Mouse (Mus musculus): ENCODE results near the gene Mfrp. TPM values are rescaled to one million over a fixed set of nuclear protein-coding genes. Genes with fewer than 3 reads are reported as not detected.

The Mfrp gene
- polyA plus RNA-seq, 1 experiment from 2014 or later: 0.07 TPM

DNA sequence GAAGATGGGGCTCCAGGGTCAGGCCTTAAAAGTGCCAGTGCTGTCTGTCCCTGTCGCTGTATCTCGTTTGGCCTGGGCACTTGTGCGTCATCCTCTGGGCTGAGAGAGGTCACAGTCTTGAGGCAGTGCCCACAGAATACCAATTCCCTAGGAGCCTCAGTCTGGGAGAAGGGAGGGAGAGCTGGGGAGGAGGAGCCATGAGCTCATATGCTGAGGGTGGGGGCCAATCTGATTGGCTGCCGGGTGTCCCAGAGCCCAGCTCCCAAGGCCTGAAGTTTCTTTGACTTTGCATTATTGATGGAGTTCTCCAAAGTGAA, 29.0 kb upstream of the Mfrp start:
- peaks cover 92% of the 10 kb centered on the region for H3K4me1 ChIP-seq
- H3K9me3 ChIP-seq (replicated peaks): no peaks in the 10 kb centered on the region
- peak; percentile 53 for DNase-seq (ENCODE audit: low spot score)
- WGBS: 35% methylated on average over 4 of the region's 4 CpGs
- H3K27ac ChIP-seq (replicated peaks): peak overlapping the region; percentile 87
- peak overlapping the region; percentile 41 for H3K4me3 ChIP-seq
- peaks cover 58% of the 10 kb centered on the region for H3K27me3 ChIP-seq (ENCODE audit: low read depth, poor library complexity, severe bottlenecking)
- H3K36me3 ChIP-seq: 0 out of 2 replicates have a peak, but pooled peaks cover 3% of the 10 kb centered on the region

- H3K4me1 ChIP-seq: peaks cover 89% of the 10 kb centered on the region
- peak overlapping the region; percentile 41 for H3K4me3 ChIP-seq
- 0 out of 2 replicates have a peak, but pooled peaks cover 3% of the 10 kb centered on the region for H3K36me3 ChIP-seq
- peak overlapping the region; percentile 87 for H3K27ac ChIP-seq (replicated peaks)
- peaks cover 58% of the 10 kb centered on the region for H3K27me3 ChIP-seq (ENCODE audit: low read depth, poor library complexity, severe bottlenecking)
- DNase-seq (ENCODE audit: low spot score): no peak
- 56% methylated on average over 5 of the region's 5 CpGs for WGBS
- H3K9me3 ChIP-seq (replicated peaks): no peaks in the 10 kb centered on the region
These were observed 28.4 kb upstream of the Mfrp start for GRCm38 (mm10) chr9:44073115-44073514.

- no peaks in the 10 kb centered on the region for H3K9me3 ChIP-seq (replicated peaks)
- no peak overlapping the region for H3K4me3 ChIP-seq
- no peak overlapping the region; the same call in 1 of the 2 replicates for H3K27ac ChIP-seq (replicated peaks)
- WGBS: 58% methylated on average over 9 of the region's 9 CpGs
- 0 out of 2 replicates have a peak, but pooled peaks cover 3% of the 10 kb centered on the region for H3K36me3 ChIP-seq
- DNase-seq (ENCODE audit: low spot score): no peak
- peaks cover 94% of the 10 kb centered on the region for H3K4me1 ChIP-seq
- H3K27me3 ChIP-seq (ENCODE audit: low read depth, poor library complexity, severe bottlenecking): peaks cover 62% of the 10 kb centered on the region
These were observed 26.9 kb upstream of the Mfrp start for GRCm38 (mm10) chr9:44074395-44075275.

DNA sequence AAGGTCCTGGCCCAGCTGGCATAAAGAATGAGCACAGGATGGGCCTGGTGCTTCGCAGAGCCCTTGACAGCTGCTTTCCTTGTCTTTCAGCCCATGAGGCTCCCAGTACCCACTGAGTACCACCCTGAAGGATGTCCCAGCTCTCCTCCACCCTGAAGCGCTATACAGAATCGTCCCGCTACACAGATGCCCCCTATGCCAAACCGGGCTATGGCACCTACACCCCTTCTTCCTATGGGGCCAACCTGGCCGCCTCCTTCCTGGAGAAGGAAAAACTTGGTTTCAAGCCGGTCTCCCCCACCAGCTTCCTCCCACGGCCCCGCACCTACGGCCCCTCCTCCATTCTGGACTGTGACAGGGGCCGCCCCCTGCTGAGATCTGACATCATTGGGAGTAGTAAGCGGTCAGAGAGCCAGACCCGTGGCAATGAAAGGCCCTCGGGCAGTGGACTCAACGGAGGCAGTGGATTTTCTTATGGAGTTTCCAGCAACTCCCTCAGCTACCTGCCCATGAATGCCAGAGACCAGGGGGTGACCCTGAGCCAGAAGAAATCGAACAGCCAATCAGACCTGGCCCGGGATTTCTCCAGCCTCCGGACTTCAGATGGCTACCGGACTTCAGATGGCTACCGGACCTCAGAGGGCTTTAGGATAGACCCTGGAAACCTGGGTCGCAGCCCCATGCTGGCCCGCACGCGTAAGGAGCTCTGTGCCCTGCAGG, 26.1 kb upstream of the Mfrp start:
- Histone ChIP-seq H3K36me3 (0 out of 2 replicates have a peak, but pooled peaks cover 3% of the 10 kb centered on the region), H3K9me3 (replicated peaks) (no peaks in the 10 kb centered on the region), H3K27ac (replicated peaks) (0 out of 2 replicates have a peak overlapping the region, but pooled peaks have one; percentile 52), H3K27me3 (ENCODE audit: low read depth, poor library complexity, severe bottlenecking) (peaks cover 64% of the 10 kb centered on the region), H3K4me1 (peaks cover 93% of the 10 kb centered on the region), H3K4me3 (no peak overlapping the region)
- no peak for DNase-seq (ENCODE audit: low spot score)
- 75% methylated on average over 24 of the region's 24 CpGs for WGBS

- Histone ChIP-seq H3K27me3 (ENCODE audit: low read depth, poor library complexity, severe bottlenecking) (peaks cover 64% of the 10 kb centered on the region), H3K4me1 (peaks cover 85% of the 10 kb centered on the region), H3K4me3 (no peak overlapping the region), H3K9me3 (replicated peaks) (no peaks in the 10 kb centered on the region), H3K36me3 (0 out of 2 replicates have a peak, but pooled peaks cover 3% of the 10 kb centered on the region), H3K27ac (replicated peaks) (0 out of 2 replicates have a peak overlapping the region, but pooled peaks have one; percentile 52)
- DNase-seq (ENCODE audit: low spot score): no peak
- 66% methylated on average over 16 of the region's 16 CpGs for WGBS
These were observed 25.3 kb upstream of the Mfrp start for GRCm38 (mm10) chr9:44075996-44076763.

DNA sequence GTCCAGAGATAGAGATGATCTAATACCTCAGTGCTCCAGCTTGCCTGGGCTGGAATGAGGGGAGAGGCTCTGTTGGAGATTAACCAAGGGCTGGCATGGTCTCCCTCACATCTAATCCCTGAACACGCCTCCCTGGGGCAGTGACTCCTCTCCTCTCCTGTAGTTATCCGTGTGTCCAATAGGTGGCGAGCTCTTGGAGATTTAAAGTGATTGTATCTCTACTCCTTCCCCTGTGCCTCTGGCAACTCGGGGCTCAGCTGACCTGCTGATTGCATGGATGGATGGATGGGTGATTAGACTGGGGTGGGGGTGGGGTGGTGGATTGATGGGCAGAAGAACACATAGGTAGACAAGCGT, 24.8 kb upstream of the Mfrp start:
- Histone ChIP-seq H3K27ac (replicated peaks) (no peak overlapping the region), H3K9me3 (replicated peaks) (no peaks in the 10 kb centered on the region), H3K4me3 (no peak overlapping the region), H3K4me1 (peaks cover 80% of the 10 kb centered on the region), H3K36me3 (0 out of 2 replicates have a peak, but pooled peaks cover 3% of the 10 kb centered on the region), H3K27me3 (ENCODE audit: low read depth, poor library complexity, severe bottlenecking) (peaks cover 70% of the 10 kb centered on the region)
- 9% methylated on average over 5 of the region's 5 CpGs for WGBS
- DNase-seq (ENCODE audit: low spot score): peak; percentile 63

DNA sequence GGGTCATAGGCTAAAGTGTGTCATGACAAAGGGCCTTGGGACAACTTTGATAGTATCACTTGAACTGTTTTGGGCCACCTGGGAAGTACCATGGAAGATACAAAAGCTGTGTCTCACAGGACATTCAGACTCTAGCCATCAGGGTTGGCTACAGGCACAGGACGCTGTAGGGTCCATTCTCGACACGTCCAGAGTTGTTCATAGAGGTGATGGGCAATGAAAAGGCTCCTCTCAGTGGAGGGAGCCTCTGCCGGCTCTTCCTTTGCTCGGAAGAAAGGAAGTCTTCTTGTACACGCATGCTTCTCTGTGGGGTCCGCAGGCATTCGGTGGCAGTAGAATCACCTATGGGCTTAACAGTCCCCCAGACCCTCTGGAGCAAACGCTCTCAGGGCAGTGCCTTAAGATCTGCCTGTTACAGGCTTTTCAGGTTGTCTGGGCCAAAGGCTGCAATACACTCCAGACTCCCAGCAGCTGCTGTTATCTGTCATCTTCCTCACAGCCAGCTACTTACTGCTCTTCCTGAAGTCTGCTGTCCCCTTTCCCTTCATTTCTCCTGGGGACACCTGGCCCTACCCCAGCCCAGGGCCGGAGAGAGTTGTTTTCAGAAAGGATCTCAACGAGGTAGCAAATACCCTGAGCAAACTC, 24.1 kb upstream of the Mfrp start:
- WGBS: 87% methylated on average over 11 of the region's 11 CpGs
- Histone ChIP-seq H3K4me3 (no peak overlapping the region), H3K27me3 (ENCODE audit: low read depth, poor library complexity, severe bottlenecking) (peaks cover 76% of the 10 kb centered on the region), H3K36me3 (0 out of 2 replicates have a peak, but pooled peaks cover 3% of the 10 kb centered on the region), H3K4me1 (peaks cover 73% of the 10 kb centered on the region), H3K9me3 (replicated peaks) (no peaks in the 10 kb centered on the region), H3K27ac (replicated peaks) (no peak overlapping the region)
- no peak for DNase-seq (ENCODE audit: low spot score)

DNA sequence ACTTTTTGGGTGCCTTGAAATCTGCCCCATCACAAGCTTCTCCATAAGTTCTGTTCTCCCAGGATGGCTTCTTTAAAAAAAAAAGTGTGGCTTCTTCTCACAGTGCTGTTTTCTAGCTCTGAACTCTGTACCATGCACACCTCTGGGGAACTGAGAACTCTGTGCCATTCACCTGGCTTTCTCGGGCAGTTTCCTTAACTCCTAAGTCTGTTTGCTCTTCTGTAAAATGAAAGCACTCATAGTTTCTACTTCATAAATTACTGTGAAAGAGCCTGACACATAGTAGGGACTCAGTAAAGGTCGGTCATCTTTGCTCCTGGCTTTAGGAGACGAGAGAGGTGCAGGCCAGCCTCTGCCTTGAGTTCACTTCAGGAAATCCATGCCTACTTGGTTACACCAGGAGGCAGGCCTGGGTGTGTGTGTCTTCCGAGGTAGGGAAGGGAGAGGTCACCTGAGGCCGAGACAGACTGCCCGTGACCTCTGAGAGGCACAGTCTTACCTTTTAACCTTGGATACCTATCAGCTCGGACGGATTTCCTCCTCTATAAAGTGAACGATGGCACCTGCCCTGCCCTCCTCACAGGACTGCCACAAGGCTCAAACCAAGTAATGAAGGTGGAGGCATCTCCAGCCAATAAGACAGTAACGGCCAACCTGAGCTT, 23.3 kb upstream of the Mfrp start:
- peaks cover 66% of the 10 kb centered on the region for H3K4me1 ChIP-seq

GRCm38 (mm10) chr9:44078955-44079756, 22.4 kb upstream of the Mfrp start:
- Histone ChIP-seq H3K4me3 (no peak overlapping the region), H3K27me3 (ENCODE audit: low read depth, poor library complexity, severe bottlenecking) (peaks cover 93% of the 10 kb centered on the region), H3K36me3 (0 out of 2 replicates have a peak, but pooled peaks cover 3% of the 10 kb centered on the region), H3K9me3 (replicated peaks) (no peaks in the 10 kb centered on the region), H3K27ac (replicated peaks) (peak overlapping the region; percentile 46; the same call in 1 of the 2 replicates), H3K4me1 (peaks cover 66% of the 10 kb centered on the region)
- WGBS: 36% methylated on average over 16 of the region's 16 CpGs
- no peak for DNase-seq (ENCODE audit: low spot score)

More for the DNA sequence above, 23.3 kb upstream of the Mfrp start:
- H3K27me3 ChIP-seq (ENCODE audit: low read depth, poor library complexity, severe bottlenecking): peaks cover 85% of the 10 kb centered on the region
- H3K4me3 ChIP-seq: no peak overlapping the region
- no peak for DNase-seq (ENCODE audit: low spot score)
- 0 out of 2 replicates have a peak, but pooled peaks cover 3% of the 10 kb centered on the region for H3K36me3 ChIP-seq
- no peaks in the 10 kb centered on the region for H3K9me3 ChIP-seq (replicated peaks)
- no peak overlapping the region for H3K27ac ChIP-seq (replicated peaks)
- 84% methylated on average over 10 of the region's 10 CpGs for WGBS

DNA sequence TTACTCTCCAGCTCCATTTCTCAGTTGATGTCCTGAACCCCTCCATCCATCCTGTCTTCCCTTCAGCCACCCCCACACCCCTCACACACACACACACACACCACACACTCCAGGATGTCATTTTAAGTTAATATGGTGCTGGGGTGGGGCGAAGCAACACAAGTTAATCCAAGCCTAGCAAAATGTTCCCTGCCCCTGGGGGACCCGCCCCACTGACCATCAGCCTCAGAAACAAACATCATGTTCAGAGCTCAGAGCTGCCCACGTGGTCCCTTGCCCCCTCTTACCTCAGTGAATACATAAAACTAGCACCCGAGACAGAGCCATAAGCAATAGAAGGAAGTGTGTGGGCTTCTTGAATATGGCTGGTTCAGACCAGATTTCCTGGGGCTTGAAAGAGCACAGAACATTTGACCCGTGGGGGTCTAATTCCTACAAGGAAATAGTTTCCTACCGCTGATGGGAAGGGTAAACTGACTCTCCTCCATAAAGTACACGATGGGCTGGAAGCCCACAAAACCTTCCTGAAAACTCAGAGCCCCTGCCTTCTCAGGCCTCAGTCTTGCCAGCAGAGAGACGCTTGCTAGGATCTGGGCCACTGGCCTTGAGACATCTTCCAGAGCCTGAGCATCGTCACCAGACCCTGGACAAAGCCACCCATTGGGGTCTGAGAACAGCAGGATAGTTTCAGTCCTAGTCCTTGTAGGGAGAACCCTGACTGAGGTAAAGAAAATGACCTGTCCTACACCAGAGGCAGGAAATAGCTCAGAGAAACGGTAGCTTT, 21.3 kb upstream of the Mfrp start:
- Histone ChIP-seq H3K9me3 (replicated peaks) (no peaks in the 10 kb centered on the region), H3K36me3 (0 out of 2 replicates have a peak, but pooled peaks cover 3% of the 10 kb centered on the region), H3K4me1 (peaks cover 67% of the 10 kb centered on the region), H3K27me3 (ENCODE audit: low read depth, poor library complexity, severe bottlenecking) (peaks cover 92% of the 10 kb centered on the region), H3K4me3 (no peak overlapping the region), H3K27ac (replicated peaks) (no peak overlapping the region)
- no peak for DNase-seq (ENCODE audit: low spot score)
- 72% methylated on average over 10 of the region's 10 CpGs for WGBS

All from midbrain, embryonic 10.5 days (tissue).